Mouse (Mus musculus) lung, adult 2 months (tissue): ENCODE results near the gene Usp33.

Experiments
- CTCF ChIP-seq: fragments of 200-500 bp; IDR thresholded peaks from 2 replicates; pipeline ENCODE4 v1.5.1; 2011; ENCODE audit warnings: mild to moderate bottlenecking, low read length, control low read depth; ENCODE audit not compliant: insufficient read depth
- POLR2A ChIP-seq: fragments of 200-500 bp; IDR thresholded peaks from 2 replicates; pipeline ENCODE4 v1.6.1; 2011; ENCODE audit warnings: low read depth, mild to moderate bottlenecking, control low read depth, low read length, borderline replicate concordance; ENCODE audit errors: extremely low read depth

- TF ChIP-seq CTCF (no peak), POLR2A (no peak)
Observed at GRCm38 (mm10) chr3:152320972-152321645, 25.2 kb upstream of the Usp33 start.
